Mouse (Mus musculus): ENCODE results near the gene Qprt.
"Not testable (repeated sequence)": the region's sequence is repeated elsewhere in the genome, so short reads cannot be mapped to it uniquely, and the experiment has no call there.

Gene Qprt

GRCm38 (mm10) chr7:127090154-127091113 is 31.6 kb downstream of the Qprt start:
- ChIA-PET POLR2A (interaction anchor here in 3 of 4 experiments (0.6 to 2.1 kb wide), 20 partner anchors 11 to 481 kb away, joined by 3 to 9 read pairs (median 4); partner anchors contain the start of genes Gm42742 (in 1 of the 3), Kif22 (in 1 of the 3), Maz (in 1 of the 3) and Mvp (in 1 of the 3)), CTCF (interaction anchor here (0.6 to 1.6 kb wide), 11 partner anchors 8 to 443 kb away, joined by 3 to 4 read pairs (median 3); partner anchors contain the start of genes Pagr1a (in 1 of the 4) and Pagr1b (in 1 of the 4))

- CTCF ChIA-PET = interaction anchor here in 1 of 4 experiments (0.6 kb wide), 2 partner anchors 93 to 148 kb away, joined by 3 to 22 read pairs; no protein-coding TSS in a partner anchor
- POLR2A ChIA-PET = interaction anchor here in 3 of 4 experiments (0.6 to 1.1 kb wide), 4 partner anchors 14 to 104 kb away, joined by 3 to 4 read pairs (median 3); no protein-coding TSS in a partner anchor
These were observed 32.9 kb downstream of the Qprt start for GRCm38 (mm10) chr7:127088901-127089845.

DNA sequence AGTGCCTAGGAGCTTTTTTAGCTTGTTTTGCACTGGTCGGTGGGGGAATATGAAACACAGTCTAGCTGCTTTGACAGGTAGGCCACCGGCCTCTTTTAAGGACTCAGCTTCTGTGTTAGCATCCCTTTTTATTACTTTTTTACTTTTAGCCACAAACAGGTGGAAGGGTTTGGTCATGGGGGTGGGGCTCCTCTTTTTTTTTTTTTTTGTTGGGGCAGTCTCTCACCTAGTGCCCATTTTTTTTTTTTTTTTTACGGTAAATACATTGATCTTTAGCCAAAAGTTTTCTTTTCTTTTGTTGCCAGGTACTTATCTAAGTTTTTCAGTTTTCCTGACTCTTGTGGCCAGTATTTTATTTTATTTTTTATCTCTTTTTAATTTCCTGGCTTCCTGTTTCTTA is 33.9 kb downstream of the Qprt start:
- POLR2A ChIA-PET = interaction anchor here in 2 of 4 experiments (0.7 to 1.1 kb wide), 2 partner anchors 40 to 105 kb away, joined by 3 to 4 read pairs; no protein-coding TSS in a partner anchor
- CTCF ChIA-PET = interaction anchor here in 2 of 4 experiments (0.6 to 0.7 kb wide), 2 partner anchors 94 to 315 kb away, joined by 10 to 22 read pairs; no protein-coding TSS in a partner anchor

DNA sequence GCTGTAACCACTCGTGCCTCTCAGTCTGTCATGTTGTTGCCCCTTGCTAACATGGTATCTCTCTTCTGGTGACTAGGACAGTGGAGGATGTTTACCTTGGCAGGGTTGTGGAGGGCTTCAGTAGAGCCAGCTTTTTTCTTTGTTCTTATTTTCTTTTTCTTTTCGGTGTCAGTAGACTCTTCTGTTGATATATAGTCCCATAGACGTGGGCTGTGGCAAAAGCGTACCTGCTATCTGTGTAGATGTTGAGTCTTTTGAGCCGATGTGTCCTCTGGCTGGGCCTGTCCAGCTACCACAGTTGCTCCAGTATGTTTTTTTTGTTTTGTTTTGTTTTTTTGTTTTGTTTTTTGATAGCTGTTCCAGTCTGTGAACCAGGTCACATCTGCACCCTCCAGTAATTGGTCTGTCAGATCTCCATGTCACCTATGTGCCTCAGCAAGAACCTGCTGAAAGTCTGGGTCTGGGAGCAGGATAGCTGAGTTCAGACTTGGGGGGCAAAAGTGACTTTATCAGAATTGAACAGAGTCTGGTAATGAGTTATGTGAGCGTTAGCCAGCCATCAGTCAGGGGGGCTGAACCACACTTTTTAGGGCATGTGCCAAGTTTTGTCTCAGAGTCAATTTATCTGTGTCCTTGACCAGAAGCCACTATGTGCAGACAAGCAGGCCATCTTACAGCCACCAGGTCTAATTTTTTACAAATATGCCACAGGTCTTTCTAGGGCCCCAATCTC is 34.6 kb downstream of the Qprt start, which contains the start of gene Zg16:
Zg16 (minus strand) TSS at position 51 of the 733 bp plus-strand sequence.
- CTCF ChIA-PET = interaction anchor here in 1 of 4 experiments (0.7 kb wide), 1 partner anchor 316 kb away, joined by 10 read pairs; no protein-coding TSS in a partner anchor
- POLR2A ChIA-PET = interaction anchor here in 1 of 4 experiments (0.7 to 1.0 kb wide), 2 partner anchors 41 to 47 kb away, joined by 3 to 4 read pairs; no protein-coding TSS in a partner anchor

GRCm38 (mm10) chr7:127085751-127086150 is 36.3 kb downstream of the Qprt start:
- POLR2A ChIA-PET = interaction anchor here in 2 of 4 experiments (0.6 to 1.8 kb wide), 4 partner anchors 10 to 377 kb away, joined by 3 to 4 read pairs (median 3); no protein-coding TSS in a partner anchor
- CTCF ChIA-PET = not testable (repeated sequence)

GRCm38 (mm10) chr7:127084794-127085193 is 37.2 kb downstream of the Qprt start:
- ChIA-PET CTCF (interaction anchor here in 1 of 4 experiments (1.5 kb wide), 1 partner anchor 19 kb away, joined by 6 read pairs; no protein-coding TSS in a partner anchor), POLR2A (interaction anchor here in 2 of 4 experiments (0.8 to 1.8 kb wide), 3 partner anchors 9 to 17 kb away, joined by 3 to 4 read pairs (median 3); no protein-coding TSS in a partner anchor)

DNA sequence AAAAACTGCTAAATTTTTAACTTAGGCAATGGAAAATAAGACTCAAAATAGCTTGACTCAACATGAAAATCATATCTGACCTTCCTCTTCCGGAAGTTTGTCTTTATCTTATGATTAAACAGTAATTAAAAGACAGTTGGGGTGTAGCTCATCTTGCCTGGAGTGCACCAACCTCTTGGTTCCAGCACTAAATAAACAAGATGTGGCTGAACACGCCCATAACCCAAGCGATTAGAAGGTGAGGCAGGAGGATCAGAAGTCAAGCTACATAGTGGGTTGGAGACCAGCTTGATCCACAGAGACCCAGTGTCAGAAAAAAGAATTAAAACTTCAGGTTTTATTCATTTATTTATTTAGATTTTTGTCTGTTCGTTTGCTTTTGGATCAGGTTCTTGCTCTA is 38.3 kb downstream of the Qprt start:
- ChIA-PET CTCF (interaction anchor here in 3 of 4 experiments (0.6 to 1.5 kb wide), 3 partner anchors 20 to 434 kb away, joined by 3 to 6 read pairs (median 4); no protein-coding TSS in a partner anchor), POLR2A (interaction anchor here in 2 of 4 experiments (0.7 to 1.3 kb wide), 2 partner anchors 41 to 180 kb away, joined by 3 to 4 read pairs; partner anchors contain the start of gene Kif22 (in 1 of the 2))

GRCm38 (mm10) chr7:127082995-127083394 is 39.0 kb downstream of the Qprt start:
- CTCF ChIA-PET = interaction anchor here in 2 of 4 experiments (1.0 to 1.6 kb wide), 2 partner anchors 8 to 21 kb away, joined by 3 read pairs; partner anchors contain the start of gene AI467606 (in 1 of the 2)
- POLR2A ChIA-PET = interaction anchor here in 2 of 4 experiments (0.7 to 1.3 kb wide), 4 partner anchors 12 to 57 kb away, joined by 3 to 5 read pairs (median 3); partner anchors contain the start of genes Kif22 (in 2 of the 2) and Maz (in 1 of the 2)

GRCm38 (mm10) chr7:127082271-127082670 is 39.8 kb downstream of the Qprt start:
- CTCF ChIA-PET = interaction anchor here in 3 of 4 experiments (0.5 to 1.6 kb wide), 5 partner anchors 9 to 284 kb away, joined by 3 to 4 read pairs (median 3); partner anchors contain the start of genes AI467606 (in 1 of the 3), Hirip3 (in 1 of the 3) and Ino80e (in 1 of the 3)
- POLR2A ChIA-PET = interaction anchor here in 2 of 4 experiments (0.7 to 1.3 kb wide), 3 partner anchors 12 to 56 kb away, joined by 3 to 5 read pairs (median 3); partner anchors contain the start of genes Kif22 (in 1 of the 2) and Maz (in 1 of the 2)

GRCm38 (mm10) chr7:127080045-127080444 is 42.0 kb downstream of the Qprt start:
- CTCF ChIA-PET = no interaction called here
- POLR2A ChIA-PET = interaction anchor here in 2 of 4 experiments (0.6 to 2.0 kb wide), 2 partner anchors 24 to 85 kb away, joined by 3 to 7 read pairs; no protein-coding TSS in a partner anchor

GRCm38 (mm10) chr7:127077692-127078091 is 44.3 kb downstream of the Qprt start:
- ChIA-PET CTCF (interaction anchor here in 1 of 4 experiments (0.7 kb wide), 1 partner anchor 57 kb away, joined by 3 read pairs; the partner anchor contains the start of genes Gm42742 and Prrt2), POLR2A (interaction anchor here in 2 of 4 experiments (0.6 to 1.6 kb wide), 4 partner anchors 14 to 150 kb away, joined by 3 to 6 read pairs (median 4); partner anchors contain the start of genes AI467606 (in 1 of the 2) and Pagr1a (in 1 of the 2))

DNA sequence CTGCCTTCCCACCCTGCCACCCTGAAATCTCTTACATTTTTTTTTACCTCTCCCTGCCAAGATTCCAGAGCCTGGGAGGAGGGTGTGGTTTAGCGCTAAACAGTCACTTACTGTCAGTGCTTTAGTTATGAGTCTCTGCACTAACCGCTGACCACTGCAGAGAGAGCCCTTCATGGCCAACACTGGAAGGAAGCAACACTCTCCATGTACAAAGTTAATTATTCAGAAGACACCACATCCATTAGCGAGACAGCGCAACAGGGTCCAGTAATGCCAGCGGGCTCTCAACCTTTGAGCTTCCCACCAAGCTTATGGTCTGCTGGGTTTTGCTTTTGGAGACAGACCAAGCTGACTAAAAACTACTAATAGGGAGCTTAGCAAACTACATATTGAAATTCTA is 45.8 kb downstream of the Qprt start:
- CTCF ChIA-PET = interaction anchor here in 2 of 4 experiments (0.9 to 1.3 kb wide), 2 partner anchors 28 to 296 kb away, joined by 3 to 4 read pairs; no protein-coding TSS in a partner anchor
- POLR2A ChIA-PET = interaction anchor here in 3 of 4 experiments (0.9 to 1.5 kb wide), 4 partner anchors 9 to 34 kb away, joined by 3 read pairs; partner anchors contain the start of gene Kif22 (in 1 of the 3)

DNA sequence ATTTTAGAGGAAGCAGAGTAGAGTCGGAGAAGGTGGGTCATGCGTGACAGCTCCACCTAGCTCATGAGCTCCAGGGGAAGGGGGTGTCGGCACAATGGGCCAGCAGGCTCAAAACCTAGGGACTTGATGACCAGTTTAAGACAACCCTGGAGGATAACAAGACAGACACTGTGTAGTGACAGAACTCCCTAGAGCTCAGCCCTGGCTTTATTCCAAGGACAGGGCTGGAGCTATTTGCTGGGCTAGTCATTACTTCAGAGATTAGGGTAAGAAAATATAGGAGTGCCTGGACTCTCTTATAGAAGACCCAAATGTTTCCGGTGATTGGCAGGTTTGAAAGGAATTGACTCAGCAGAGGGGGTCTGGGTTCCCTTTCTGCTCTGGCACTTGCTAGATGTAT is 48.8 kb downstream of the Qprt start:
- ChIA-PET CTCF (no interaction called here), POLR2A (interaction anchor here in 1 of 4 experiments (1.1 kb wide), 1 partner anchor 12 kb away, joined by 3 read pairs; no protein-coding TSS in a partner anchor)

GRCm38 (mm10) chr7:127070871-127071413 is 51.1 kb downstream of the Qprt start:
- ChIA-PET POLR2A (interaction anchor here in 3 of 4 experiments (0.6 to 1.2 kb wide), 5 partner anchors 12 to 223 kb away, joined by 3 to 4 read pairs (median 3); no protein-coding TSS in a partner anchor), CTCF (interaction anchor here in 2 of 4 experiments (0.9 to 1.4 kb wide), 2 partner anchors 54 to 251 kb away, joined by 3 to 4 read pairs; partner anchors contain the start of gene Pagr1a (in 1 of the 2))

DNA sequence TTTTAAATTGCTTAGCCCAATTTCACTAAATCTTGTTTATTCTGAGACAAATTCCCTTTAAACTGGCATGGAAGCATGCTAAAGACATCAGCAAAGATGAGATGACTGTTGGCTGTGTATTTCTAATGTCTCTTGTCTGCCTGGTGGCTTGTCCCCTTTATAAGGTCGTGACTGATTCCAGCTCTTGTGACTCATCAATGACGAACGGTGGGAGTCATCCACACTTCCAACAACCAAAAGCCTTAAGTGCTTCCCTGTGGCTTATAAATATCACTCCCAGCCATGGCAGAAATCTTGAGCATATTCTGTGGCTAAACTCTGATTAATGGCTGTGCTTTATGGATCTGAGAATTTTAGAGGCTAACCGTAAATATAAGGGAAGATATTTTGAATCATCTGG is 55.7 kb downstream of the Qprt start:
- CTCF ChIA-PET = interaction anchor here in 1 of 4 experiments (0.9 kb wide), 1 partner anchor 37 kb away, joined by 3 read pairs; no protein-coding TSS in a partner anchor
- POLR2A ChIA-PET = interaction anchor here in 1 of 4 experiments (0.6 kb wide), 1 partner anchor 404 kb away, joined by 4 read pairs; no protein-coding TSS in a partner anchor

All from embryonic stem cell, embryonic (primary cell).